Mouse (Mus musculus): ENCODE results near the gene Sept3. TPM values are rescaled to one million over a fixed set of nuclear protein-coding genes. Genes with fewer than 3 reads are reported as not detected.

The Sept3 gene
- polyA plus RNA-seq, 1 experiment from 2014 or later = 1.8 TPM

- H3K4me1 ChIP-seq (replicated peaks; ENCODE audit: control insufficient read depth, insufficient read depth, low read length) = no peaks in the 10 kb centered on the region
- no peak overlapping the region for H3K9ac ChIP-seq (ENCODE audit: low read length)
- H3K36me3 ChIP-seq (ENCODE audit: control insufficient read depth, insufficient read depth, low read length) = no peaks in the 10 kb centered on the region
- ATAC-seq (ENCODE audit: low read depth) = no peak
- no peak overlapping the region for H3K4me2 ChIP-seq (ENCODE audit: low read depth, low read length)
- H3K27ac ChIP-seq (ENCODE audit: low read length) = no peak overlapping the region
- 30% methylated on average over 1 of the region's 1 CpGs for WGBS
- no peak overlapping the region for H3K4me3 ChIP-seq (ENCODE audit: low read length)
- H3K9me3 ChIP-seq (ENCODE audit: control insufficient read depth, low read length) = no peaks in the 10 kb centered on the region
- no peaks in the 10 kb centered on the region for H3K27me3 ChIP-seq (ENCODE audit: control insufficient read depth, insufficient read depth, low read depth, low read length)
Observed at GRCm38 (mm10) chr15:82319613-82320012, 44.9 kb downstream of the Sept3 start.

DNA sequence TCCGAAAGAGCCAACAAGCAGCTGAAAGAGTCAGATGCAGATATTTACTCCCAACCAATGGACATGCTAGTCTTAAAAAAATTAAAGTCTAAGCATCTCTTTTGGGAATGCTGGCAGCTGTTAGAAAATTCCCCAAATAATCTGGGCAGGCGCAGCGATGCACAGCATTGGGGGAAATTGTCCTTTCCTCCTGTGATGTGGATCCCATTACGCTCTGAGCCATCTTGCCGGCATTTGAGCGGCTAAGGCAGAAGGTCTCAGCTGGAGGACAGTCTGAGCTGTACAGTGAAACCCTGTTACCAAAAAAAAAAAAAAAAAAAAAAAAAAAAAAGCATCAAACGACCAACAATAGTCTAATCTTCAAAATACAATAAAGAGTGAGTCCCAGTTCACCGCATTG is 47.5 kb downstream of the Sept3 start:
- H3K27ac ChIP-seq (ENCODE audit: low read length) = no peak overlapping the region
- no peak overlapping the region for H3K9ac ChIP-seq (ENCODE audit: low read length)
- H3K27me3 ChIP-seq (ENCODE audit: control insufficient read depth, insufficient read depth, low read depth, low read length) = no peaks in the 10 kb centered on the region
- no peak overlapping the region for H3K4me2 ChIP-seq (ENCODE audit: low read depth, low read length)
- H3K4me1 ChIP-seq (replicated peaks; ENCODE audit: control insufficient read depth, insufficient read depth, low read length) = no peaks in the 10 kb centered on the region
- WGBS = 72% methylated on average over 8 of the region's 8 CpGs
- H3K4me3 ChIP-seq (ENCODE audit: low read length) = no peak overlapping the region
- no peak for ATAC-seq (ENCODE audit: low read depth)
- H3K9me3 ChIP-seq (ENCODE audit: control insufficient read depth, low read length) = no peaks in the 10 kb centered on the region
- no peaks in the 10 kb centered on the region for H3K36me3 ChIP-seq (ENCODE audit: control insufficient read depth, insufficient read depth, low read length)

DNA sequence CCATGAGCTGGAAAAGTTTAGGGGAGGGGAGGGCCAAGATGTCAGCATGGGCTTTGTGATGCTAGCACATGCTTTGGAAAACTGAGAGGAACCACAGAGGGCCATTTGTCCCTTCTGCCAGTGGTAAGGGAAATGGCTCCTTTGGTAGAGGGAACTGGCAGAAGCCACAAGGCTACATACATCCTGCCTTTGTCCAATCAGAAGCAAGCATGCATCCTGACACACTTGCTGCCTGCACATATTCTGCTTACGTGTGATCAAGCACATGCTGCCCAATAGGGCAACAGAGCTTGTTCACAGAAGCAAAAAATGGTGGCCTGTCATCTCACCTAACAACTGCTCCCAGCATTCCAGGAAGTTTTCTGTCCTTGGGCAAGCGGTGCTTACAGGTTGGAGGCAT is 50.7 kb downstream of the Sept3 start:
- Histone ChIP-seq H3K36me3 (ENCODE audit: control insufficient read depth, insufficient read depth, low read length) (peaks cover 7% of the 10 kb centered on the region), H3K27me3 (ENCODE audit: control insufficient read depth, insufficient read depth, low read depth, low read length) (no peaks in the 10 kb centered on the region), H3K4me1 (replicated peaks; ENCODE audit: control insufficient read depth, insufficient read depth, low read length) (no peaks in the 10 kb centered on the region), H3K9me3 (ENCODE audit: control insufficient read depth, low read length) (no peaks in the 10 kb centered on the region), H3K4me3 (ENCODE audit: low read length) (no peak overlapping the region), H3K27ac (ENCODE audit: low read length) (no peak overlapping the region), H3K4me2 (ENCODE audit: low read depth, low read length) (no peak overlapping the region), H3K9ac (ENCODE audit: low read length) (no peak overlapping the region)
- WGBS = 60% methylated on average over 2 of the region's 2 CpGs
- no peak for ATAC-seq (ENCODE audit: low read depth)

DNA sequence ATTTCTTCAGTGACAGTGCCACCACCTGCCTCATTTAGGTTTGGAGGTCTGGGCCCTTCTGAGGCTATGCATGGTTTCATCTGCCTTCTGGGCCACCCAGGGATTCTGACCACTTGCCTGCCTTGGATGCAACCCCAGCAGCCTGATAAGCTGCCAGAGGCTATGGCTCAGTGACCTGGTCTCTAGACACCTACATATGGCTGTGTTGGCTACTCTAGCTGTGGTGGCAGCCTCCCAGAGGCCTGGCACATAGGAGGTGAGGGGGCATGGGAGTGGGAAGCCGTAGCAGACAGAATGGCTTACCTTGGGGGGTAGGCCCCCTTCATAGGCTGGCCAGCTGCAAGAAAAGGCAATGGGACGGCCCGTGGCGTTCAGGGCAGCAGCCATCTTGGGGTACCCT is 60.5 kb downstream of the Sept3 start:
- Histone ChIP-seq H3K4me1 (replicated peaks; ENCODE audit: control insufficient read depth, insufficient read depth, low read length) (peaks cover 10% of the 10 kb centered on the region), H3K36me3 (ENCODE audit: control insufficient read depth, insufficient read depth, low read length) (peaks cover 13% of the 10 kb centered on the region), H3K9me3 (ENCODE audit: control insufficient read depth, low read length) (no peaks in the 10 kb centered on the region), H3K27ac (ENCODE audit: low read length) (no peak overlapping the region), H3K27me3 (ENCODE audit: control insufficient read depth, insufficient read depth, low read depth, low read length) (no peaks in the 10 kb centered on the region), H3K4me2 (ENCODE audit: low read depth, low read length) (no peak overlapping the region), H3K9ac (ENCODE audit: low read length) (no peak overlapping the region), H3K4me3 (ENCODE audit: low read length) (no peak overlapping the region)
- no peak for ATAC-seq (ENCODE audit: low read depth)
- 92% methylated on average over 4 of the region's 4 CpGs for WGBS

- Histone ChIP-seq H3K4me3 (ENCODE audit: low read length) (no peak overlapping the region), H3K27me3 (ENCODE audit: control insufficient read depth, insufficient read depth, low read depth, low read length) (peaks cover 3% of the 10 kb centered on the region; the same call in 1 of the 2 replicates), H3K9me3 (ENCODE audit: control insufficient read depth, low read length) (no peaks in the 10 kb centered on the region), H3K4me2 (ENCODE audit: low read depth, low read length) (no peak overlapping the region), H3K27ac (ENCODE audit: low read length) (no peak overlapping the region), H3K9ac (ENCODE audit: low read length) (no peak overlapping the region), H3K36me3 (ENCODE audit: control insufficient read depth, insufficient read depth, low read length) (peaks cover 9% of the 10 kb centered on the region), H3K4me1 (replicated peaks; ENCODE audit: control insufficient read depth, insufficient read depth, low read length) (peaks cover 20% of the 10 kb centered on the region)
- 92% methylated on average over 12 of the region's 12 CpGs for WGBS
- no peak for ATAC-seq (ENCODE audit: low read depth)
Observed at GRCm38 (mm10) chr15:82336629-82337028, 61.9 kb downstream of the Sept3 start.

DNA sequence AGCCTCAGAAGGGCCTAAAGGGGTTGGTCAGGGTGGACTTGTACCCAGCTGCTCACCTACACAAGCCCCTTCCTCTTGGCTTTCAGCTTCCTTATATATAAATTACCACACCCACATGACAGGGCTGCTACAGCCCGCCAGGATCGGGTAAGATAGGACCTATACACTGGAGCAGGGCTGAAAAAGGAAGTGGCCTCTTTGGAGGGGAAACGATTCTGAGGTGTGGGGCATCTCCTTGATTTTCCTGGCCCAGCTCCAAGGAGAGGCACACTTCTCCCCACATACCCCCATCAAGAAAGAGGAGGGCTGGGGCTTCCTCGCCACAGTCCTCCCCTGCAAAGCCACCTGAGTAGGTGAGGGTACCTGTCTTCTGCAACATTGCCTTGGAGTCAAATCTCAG is 63.2 kb downstream of the Sept3 start:
- WGBS = 1% methylated on average over 4 of the region's 4 CpGs
- H3K4me2 ChIP-seq (ENCODE audit: low read depth, low read length) = peak overlapping the region; percentile 77
- H3K4me3 ChIP-seq (ENCODE audit: low read length) = peak overlapping the region; percentile 73
- H3K4me1 ChIP-seq (replicated peaks; ENCODE audit: control insufficient read depth, insufficient read depth, low read length) = peaks cover 25% of the 10 kb centered on the region
- H3K36me3 ChIP-seq (ENCODE audit: control insufficient read depth, insufficient read depth, low read length) = peaks cover 9% of the 10 kb centered on the region
- peak overlapping the region; percentile 81 for H3K9ac ChIP-seq (ENCODE audit: low read length)
- peaks cover 3% of the 10 kb centered on the region; the same call in 1 of the 2 replicates for H3K27me3 ChIP-seq (ENCODE audit: control insufficient read depth, insufficient read depth, low read depth, low read length)
- no peak for ATAC-seq (ENCODE audit: low read depth)
- H3K9me3 ChIP-seq (ENCODE audit: control insufficient read depth, low read length) = no peaks in the 10 kb centered on the region
- H3K27ac ChIP-seq (ENCODE audit: low read length) = no peak overlapping the region

GRCm38 (mm10) chr15:82338593-82339112 is 64.0 kb downstream of the Sept3 start, which contains the start of the genes Naga, Pheta2 and Smdt1:
TSS of gene Naga (minus strand) at chr15:82338925.
TSS of gene Pheta2 (plus strand) at chr15:82338942.
TSS of gene Smdt1 (plus strand) at chr15:82338959.
- Histone ChIP-seq H3K36me3 (ENCODE audit: control insufficient read depth, insufficient read depth, low read length) (peaks cover 9% of the 10 kb centered on the region), H3K4me2 (ENCODE audit: low read depth, low read length) (peak within 1 kb of the TSS; percentile 77), H3K9me3 (ENCODE audit: control insufficient read depth, low read length) (no peaks in the 10 kb centered on the region), H3K27ac (ENCODE audit: low read length) (no peak within 1 kb of the TSS), H3K27me3 (ENCODE audit: control insufficient read depth, insufficient read depth, low read depth, low read length) (peaks cover 3% of the 10 kb centered on the region; the same call in 1 of the 2 replicates), H3K4me1 (replicated peaks; ENCODE audit: control insufficient read depth, insufficient read depth, low read length) (peaks cover 25% of the 10 kb centered on the region), H3K9ac (ENCODE audit: low read length) (peak within 1 kb of the TSS; percentile 81), H3K4me3 (ENCODE audit: low read length) (peak within 1 kb of the TSS; percentile 73)
- ATAC-seq (ENCODE audit: low read depth) = peak; percentile 92
- WGBS = under 1% methylated on average over 41 of the region's 41 CpGs

- H3K4me2 ChIP-seq (ENCODE audit: low read depth, low read length) = peak overlapping the region; percentile 77
- H3K27me3 ChIP-seq (ENCODE audit: control insufficient read depth, insufficient read depth, low read depth, low read length) = peaks cover 3% of the 10 kb centered on the region; the same call in 1 of the 2 replicates
- peaks cover 25% of the 10 kb centered on the region for H3K4me1 ChIP-seq (replicated peaks; ENCODE audit: control insufficient read depth, insufficient read depth, low read length)
- peak overlapping the region; percentile 81 for H3K9ac ChIP-seq (ENCODE audit: low read length)
- no peaks in the 10 kb centered on the region for H3K9me3 ChIP-seq (ENCODE audit: control insufficient read depth, low read length)
- H3K4me3 ChIP-seq (ENCODE audit: low read length) = peak overlapping the region; percentile 73
- 44% methylated on average over 10 of the region's 10 CpGs for WGBS
- peaks cover 9% of the 10 kb centered on the region for H3K36me3 ChIP-seq (ENCODE audit: control insufficient read depth, insufficient read depth, low read length)
- H3K27ac ChIP-seq (ENCODE audit: low read length) = no peak overlapping the region
- no peak for ATAC-seq (ENCODE audit: low read depth)
Observed at GRCm38 (mm10) chr15:82339150-82339549, 64.5 kb downstream of the Sept3 start.

DNA sequence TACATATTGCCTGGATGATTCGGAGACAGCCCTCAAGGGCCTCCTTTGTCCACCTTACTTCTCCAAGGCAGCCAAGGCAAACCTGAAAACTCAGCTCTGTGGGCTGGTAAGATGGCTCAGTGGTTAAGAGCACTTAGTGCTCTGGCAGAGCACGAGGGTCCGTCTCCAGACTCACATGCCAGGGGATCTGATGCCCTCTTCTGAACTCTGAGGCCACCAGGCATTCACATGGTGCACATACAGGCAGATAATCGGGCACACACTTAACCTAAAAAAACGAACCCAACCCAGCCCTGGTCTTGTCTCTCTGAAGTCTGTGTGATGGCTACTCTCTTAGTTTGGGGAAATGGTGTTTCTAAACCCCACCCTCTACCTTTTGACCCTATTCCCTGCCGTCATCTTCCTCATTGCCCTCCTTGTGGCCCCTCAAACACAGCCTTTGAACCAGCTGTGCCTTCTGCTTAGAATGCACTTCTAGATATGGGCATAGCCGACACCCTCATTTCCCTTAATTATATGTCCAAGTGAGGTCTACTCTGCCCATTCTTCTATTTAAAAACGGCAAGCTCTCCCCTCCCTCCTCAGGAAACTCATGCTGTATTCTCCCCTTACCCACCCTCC is 65.1 kb downstream of the Sept3 start:
- Histone ChIP-seq H3K27me3 (ENCODE audit: control insufficient read depth, insufficient read depth, low read depth, low read length) (peaks cover 3% of the 10 kb centered on the region; the same call in 1 of the 2 replicates), H3K4me3 (ENCODE audit: low read length) (no peak overlapping the region), H3K36me3 (ENCODE audit: control insufficient read depth, insufficient read depth, low read length) (peaks cover 4% of the 10 kb centered on the region), H3K27ac (ENCODE audit: low read length) (no peak overlapping the region), H3K9me3 (ENCODE audit: control insufficient read depth, low read length) (no peaks in the 10 kb centered on the region), H3K4me2 (ENCODE audit: low read depth, low read length) (no peak overlapping the region), H3K9ac (ENCODE audit: low read length) (no peak overlapping the region), H3K4me1 (replicated peaks; ENCODE audit: control insufficient read depth, insufficient read depth, low read length) (peaks cover 25% of the 10 kb centered on the region)
- WGBS = 51% methylated on average over 8 of the region's 8 CpGs
- no peak for ATAC-seq (ENCODE audit: low read depth)
